Mouse (Mus musculus) urinary bladder, adult 18-20 months (tissue): ENCODE results near the gene Sfxn3.
"Not testable (repeated sequence)": the region's sequence is repeated elsewhere in the genome, so short reads cannot be mapped to it uniquely, and the experiment has no call there.

Source experiments
- DNase-seq, 2 experiments: peaks; one replicate each; pipeline ENCODE4 v3.0.0; 2022; ENCODE audit warnings: low spot score in 2 of 2, mixed read lengths in 2 of 2

The Sfxn3 gene

GRCm38 (mm10) chr19:45018351-45018831, 28.9 kb upstream of the Sfxn3 start:
- DNase-seq, result peak in 1 of 2 experiments; percentile 44

DNA sequence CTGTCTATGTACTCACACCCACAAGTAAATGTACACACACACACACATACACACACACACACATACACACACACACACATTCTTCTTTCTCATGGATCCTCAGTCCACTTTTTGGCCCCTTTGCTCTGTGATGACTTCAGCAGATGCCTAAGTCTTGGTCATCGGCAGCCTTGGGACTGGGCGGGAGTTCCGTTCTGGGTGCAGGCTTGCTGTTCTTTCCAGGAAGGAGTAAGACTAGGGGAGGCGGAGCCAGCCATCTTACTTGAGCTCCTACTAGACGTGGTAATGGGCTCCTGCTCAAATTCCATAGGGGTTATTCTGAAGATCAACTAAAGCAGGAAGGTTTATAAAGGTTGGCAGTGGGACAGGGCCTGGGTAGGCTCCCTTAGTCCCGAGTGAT, 27.0 kb upstream of the Sfxn3 start:
- no peak for DNase-seq

- DNase-seq, result no peak
Measured at GRCm38 (mm10) chr19:45021362-45021761, 25.9 kb upstream of the Sfxn3 start.

GRCm38 (mm10) chr19:45023993-45024392, 23.3 kb upstream of the Sfxn3 start:
- DNase-seq, result no peak

DNA sequence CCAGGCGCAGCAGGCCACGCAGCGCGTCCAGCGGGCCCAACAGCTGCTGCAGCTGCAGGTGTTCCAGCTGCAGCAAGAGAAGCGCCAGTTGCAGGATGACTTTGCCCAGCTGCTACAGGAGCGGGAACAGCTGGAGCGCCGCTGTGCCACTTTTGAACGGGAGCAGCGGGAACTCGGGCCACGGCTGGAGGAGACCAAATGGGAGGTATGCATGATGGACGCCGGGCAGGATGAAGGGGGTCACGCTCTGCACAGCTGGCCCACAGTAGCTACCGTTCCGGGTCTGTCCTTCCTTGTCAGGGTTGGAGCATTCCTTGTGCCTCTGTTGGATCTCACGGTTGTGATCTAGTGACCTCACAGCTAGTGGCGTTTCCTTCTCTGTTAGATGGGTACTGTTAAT, 22.5 kb upstream of the Sfxn3 start:
- DNase-seq, result no peak

GRCm38 (mm10) chr19:45025937-45026568, 21.2 kb upstream of the Sfxn3 start:
- no peak for DNase-seq

DNA sequence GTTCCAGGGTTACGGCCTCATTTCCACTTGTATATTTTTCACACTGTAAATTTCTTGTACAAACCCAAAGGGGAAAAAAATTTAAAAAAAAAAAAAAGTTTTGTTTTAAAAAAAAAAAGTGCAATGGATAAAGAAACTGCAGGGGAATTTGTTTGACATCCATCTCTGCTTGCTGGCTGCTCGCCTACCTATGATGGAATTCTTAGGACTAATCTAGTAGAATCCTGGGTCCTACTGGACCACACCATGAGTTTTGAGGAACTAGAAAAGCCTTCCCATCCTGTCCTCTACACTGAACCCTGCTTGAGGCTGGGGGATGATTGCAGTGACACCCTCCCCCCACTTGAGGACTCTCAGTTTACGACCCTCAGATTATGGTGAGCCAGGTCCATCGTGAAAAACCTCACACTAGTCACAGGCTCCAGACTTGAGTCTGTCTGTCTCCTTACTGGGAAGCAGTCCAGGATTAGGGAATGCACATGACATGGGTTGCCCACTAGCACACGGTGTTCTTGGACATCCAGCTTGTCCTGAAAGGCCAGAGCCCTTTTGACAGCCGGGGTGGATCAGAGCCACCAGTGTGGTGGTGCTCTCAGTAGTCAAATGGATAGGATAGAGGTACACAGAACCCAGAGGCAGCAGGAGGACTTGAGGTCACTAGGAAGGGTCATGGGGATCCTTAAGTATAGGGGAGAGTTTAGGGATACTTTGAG, 20.2 kb upstream of the Sfxn3 start:
- DNase-seq, result no peak

- no peak for DNase-seq
Measured at GRCm38 (mm10) chr19:45027848-45028247, 19.5 kb upstream of the Sfxn3 start.

DNA sequence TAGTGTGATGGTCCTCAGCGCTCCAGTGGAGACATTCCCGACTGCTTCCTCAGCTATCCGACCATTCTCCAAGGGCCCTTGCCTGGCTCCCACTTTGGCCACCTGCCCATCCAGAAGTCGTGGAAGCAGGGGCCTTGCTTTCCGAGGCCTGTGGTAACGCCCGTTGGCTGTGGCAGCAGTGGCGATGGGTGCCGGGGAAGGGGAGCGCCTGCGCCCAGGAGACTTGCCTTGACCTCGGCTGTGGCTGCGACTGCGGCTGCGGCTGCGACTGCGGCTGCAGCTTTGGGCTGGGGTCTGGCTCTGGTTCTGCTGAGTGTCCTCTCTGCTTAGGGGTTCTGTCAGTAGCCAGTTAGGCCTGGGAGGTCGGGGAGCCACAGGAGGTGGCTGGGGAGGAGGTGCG, 18.6 kb upstream of the Sfxn3 start:
- no peak for DNase-seq

GRCm38 (mm10) chr19:45029571-45029970, 17.7 kb upstream of the Sfxn3 start:
- DNase-seq, result no peak

DNA sequence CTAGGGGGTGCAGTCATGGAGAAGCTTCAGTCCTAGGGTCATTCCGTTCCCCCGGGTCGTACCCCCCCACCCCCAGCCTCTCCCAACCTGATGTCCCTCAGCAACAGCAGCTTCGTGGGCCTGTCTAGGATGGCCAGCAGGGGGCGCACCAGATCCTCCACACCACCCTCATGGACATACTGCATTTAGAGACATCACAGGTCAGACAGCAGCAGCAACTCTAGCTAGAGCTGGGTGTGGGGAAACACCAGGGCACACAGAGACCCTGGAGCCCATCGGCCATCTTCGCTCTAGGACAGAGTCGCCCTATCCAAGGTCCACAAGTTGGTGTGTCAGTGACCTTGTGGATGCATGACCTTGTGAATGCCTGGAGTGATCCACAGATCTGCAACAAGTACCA, 17.2 kb upstream of the Sfxn3 start:
- peak in 1 of 2 experiments; percentile 48 for DNase-seq

DNA sequence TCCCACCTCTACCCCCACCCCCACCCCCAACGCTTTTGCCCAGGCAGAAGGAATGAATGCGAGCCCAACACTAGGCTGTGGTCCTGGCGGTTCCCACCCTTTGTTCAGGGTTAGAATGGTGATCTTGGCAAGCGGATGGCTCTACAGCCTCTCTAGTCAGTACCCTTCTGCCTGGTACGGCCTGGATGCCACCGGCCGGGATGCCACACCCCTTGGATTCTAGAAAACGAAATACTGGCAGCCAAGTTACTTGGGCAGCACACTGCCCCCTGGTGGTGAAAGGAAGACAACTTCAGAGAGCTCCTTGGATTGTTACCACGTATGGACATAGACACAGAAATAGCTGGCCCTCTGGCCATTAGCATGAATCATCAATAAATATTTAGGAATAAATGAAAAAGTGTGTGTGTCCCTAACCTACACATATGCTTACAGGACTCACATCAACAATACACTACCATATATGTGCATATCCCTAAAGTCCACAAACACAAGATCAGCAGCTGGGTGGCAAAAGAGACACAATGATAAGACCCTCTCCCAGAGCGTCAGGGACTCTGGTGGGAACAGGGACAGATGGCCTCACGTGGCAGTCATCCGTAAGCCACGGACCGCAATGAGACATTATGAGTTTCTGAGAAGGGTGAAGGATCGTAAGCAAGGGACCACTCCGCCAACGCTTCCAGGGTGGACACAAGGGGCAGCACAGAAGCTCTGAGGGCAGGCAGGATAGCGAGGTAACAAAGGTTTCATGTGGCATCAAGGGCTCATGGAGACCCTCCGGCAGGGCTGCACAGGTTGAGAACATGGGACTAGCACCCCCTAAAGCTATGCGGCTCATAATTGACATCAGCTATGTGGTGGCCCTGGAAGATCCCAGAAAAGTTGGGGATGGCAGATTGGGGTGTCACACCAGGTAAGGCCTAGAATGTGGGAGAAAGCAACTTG, 16.3 kb upstream of the Sfxn3 start:
- peak; percentile 37 to 66 for DNase-seq

- peak; percentile 48 to 69 for DNase-seq
Measured at GRCm38 (mm10) chr19:45031780-45032179, 15.5 kb upstream of the Sfxn3 start.

DNA sequence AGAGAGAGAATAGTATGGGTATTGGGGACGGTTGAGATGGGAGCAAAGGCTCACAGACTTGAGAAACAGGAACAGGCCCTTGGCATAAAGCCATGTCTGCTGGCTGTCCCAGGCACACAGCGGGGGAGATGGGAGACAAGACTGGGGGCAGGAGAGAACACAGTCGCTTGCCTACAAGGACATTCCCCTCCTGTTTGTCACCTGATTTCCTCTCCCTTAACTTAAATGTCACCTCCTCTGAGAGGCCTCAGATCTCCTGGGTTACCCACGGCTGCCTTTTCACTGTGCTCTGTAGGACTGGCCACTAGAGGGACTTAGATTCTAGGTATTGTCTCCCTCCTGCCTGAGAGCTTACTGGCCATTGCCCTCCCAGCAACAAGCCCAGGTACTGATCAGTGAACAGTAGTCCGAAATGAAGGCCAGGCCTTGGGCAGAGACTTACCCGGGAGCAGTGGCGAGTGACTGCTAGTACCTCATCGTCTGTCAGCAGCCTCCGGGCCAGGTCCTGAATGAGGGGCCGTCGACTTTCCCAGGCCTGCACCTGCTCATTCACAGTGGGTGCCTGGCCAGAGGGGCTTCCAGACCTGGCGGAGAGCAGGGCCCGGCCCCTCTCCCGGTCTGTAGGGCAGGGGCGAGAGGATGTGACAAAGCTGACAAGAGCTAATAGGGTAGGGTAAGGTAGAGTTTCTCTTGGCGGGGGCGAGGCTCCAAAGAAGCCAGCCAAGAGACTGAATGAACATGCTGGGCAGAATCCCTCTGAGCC, 14.6 kb upstream of the Sfxn3 start:
- no peak for DNase-seq

DNA sequence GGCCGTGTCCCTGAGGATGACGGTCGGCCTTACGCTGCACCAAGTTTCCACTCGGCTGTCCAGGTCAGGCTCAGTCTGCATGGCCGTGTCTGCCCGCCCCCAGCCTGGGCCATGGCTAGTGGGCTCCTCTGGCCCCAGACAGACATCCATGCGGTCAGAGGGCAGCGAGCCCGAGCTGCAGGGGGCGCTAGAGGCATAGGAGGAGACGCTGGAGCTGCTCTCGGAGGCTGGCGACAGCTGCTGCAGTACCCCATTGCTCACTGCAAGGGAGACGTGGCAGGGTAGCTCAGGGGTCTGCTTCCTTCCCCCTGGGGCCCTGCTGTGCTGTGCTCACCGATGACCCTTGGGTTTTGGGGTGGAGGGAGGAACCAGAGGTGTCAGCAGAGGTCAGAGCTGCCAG, 10.4 kb upstream of the Sfxn3 start:
- DNase-seq, result peak in 1 of 2 experiments; percentile 63

GRCm38 (mm10) chr19:45038198-45038597, 9.1 kb upstream of the Sfxn3 start:
- not testable (repeated sequence) for DNase-seq

GRCm38 (mm10) chr19:45040214-45040613, 7.1 kb upstream of the Sfxn3 start:
- DNase-seq, result no peak

DNA sequence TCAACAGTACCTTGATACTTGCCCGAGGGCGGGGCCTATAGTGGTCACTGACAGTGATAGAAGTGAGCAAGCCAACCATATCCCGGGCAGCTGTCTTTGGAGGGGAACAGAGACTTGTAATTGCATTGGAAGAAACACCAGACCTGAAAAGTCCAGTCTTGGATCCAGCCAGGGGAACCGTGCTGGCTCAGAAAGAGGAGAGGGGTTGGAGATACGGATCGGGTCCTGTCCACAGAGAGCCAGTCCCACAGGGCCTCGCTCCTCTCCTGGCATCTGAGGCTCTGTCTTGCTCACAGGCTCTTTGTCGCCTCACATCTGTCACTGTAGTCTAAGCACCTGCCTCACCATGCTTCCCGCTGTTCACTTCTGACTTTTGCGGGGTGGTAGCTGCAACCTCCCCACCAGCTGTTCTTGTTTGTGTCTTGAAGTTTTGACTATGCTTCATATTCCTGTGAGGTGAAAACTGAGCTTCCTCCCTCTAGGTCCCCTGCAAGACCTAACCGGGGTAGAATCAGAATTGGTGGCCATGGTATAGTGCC, 2.8 kb upstream of the Sfxn3 start:
- DNase-seq, result no peak

DNA sequence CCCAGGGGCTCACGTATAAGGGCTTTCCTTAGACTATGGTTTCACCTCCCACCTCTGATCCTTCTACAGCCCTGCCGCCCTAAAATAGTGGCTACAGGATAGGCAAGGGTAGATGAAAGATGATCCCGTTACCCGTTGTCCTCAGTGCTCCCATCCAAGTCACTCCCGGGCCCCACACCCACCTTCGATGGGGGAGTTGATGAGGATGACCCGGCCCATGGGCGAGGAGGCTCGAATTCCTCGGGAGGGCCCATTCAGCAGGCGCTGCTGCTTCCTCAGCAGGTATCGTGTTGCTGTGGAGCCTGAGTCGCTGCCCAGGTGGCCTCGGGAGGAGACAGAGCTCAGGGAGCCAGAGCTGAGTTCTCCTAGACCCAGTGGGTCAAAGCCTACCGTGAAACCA, 2.1 kb upstream of the Sfxn3 start:
- no peak for DNase-seq

- DNase-seq, result no peak
Measured at GRCm38 (mm10) chr19:45045651-45046050, 1.7 kb upstream of the Sfxn3 start, which contains the start of gene Pdzd7. Pdzd7 (minus strand) TSS chr19:45045717.
